Mouse (Mus musculus) lung, embryonic 16.5 days (tissue): ENCODE results near the gene Wnt10b. TPM values are rescaled to one million over a fixed set of nuclear protein-coding genes. Genes with fewer than 3 reads are reported as not detected.

Experiments
- ATAC-seq: fragments of 200-750 bp; cut with Nextera tagmentation; 2 replicates; pipeline ENCODE4 v1.8.0; 2017; ENCODE audit warnings: low read depth, mild to moderate bottlenecking, moderate library complexity
- H3K27ac ChIP-seq: fragments of 300-500 bp; sonication (generic); 2 replicates; pipeline ENCODE4 v1.5.1; 2014; ENCODE audit warnings: mild to moderate bottlenecking, control low read depth, low read length
- H3K27me3 ChIP-seq: fragments of 300-500 bp; sonication (generic); 2 replicates; pipeline ENCODE4 v1.6.1; 2014; ENCODE audit warnings: low read depth, low read length, mixed read lengths; ENCODE audit not compliant: control insufficient read depth, insufficient read depth
- H3K36me3 ChIP-seq: fragments of 300-500 bp; sonication (generic); 2 replicates; pipeline ENCODE4 v1.6.1; 2014; ENCODE audit warnings: low read length; ENCODE audit not compliant: control insufficient read depth, insufficient read depth
- H3K4me1 ChIP-seq: fragments of 300-500 bp; sonication (generic); replicated peaks from 2 replicates; pipeline ENCODE4 v1.6.1; 2014; ENCODE audit warnings: low read length, mixed read lengths; ENCODE audit not compliant: control insufficient read depth, insufficient read depth
- H3K4me2 ChIP-seq: fragments of 300-500 bp; sonication (generic); 2 replicates; pipeline ENCODE4 v1.6.1; 2014; ENCODE audit warnings: low read depth, low read length, control low read depth
- H3K4me3 ChIP-seq: fragments of 300-500 bp; sonication (generic); 2 replicates; pipeline ENCODE4 v1.5.1; 2014; ENCODE audit warnings: mild to moderate bottlenecking, low read length, control low read depth
- H3K9ac ChIP-seq: fragments of 300-500 bp; sonication (generic); 2 replicates; pipeline ENCODE4 v1.6.1; 2014; ENCODE audit warnings: low read length, control low read depth
- H3K9me3 ChIP-seq: fragments of 300-500 bp; sonication (generic); 2 replicates; pipeline ENCODE4 v1.6.1; 2016; ENCODE audit warnings: low read length; ENCODE audit not compliant: control insufficient read depth
- WGBS: fragments of 180-500 bp; shearing (Covaris S2); extraction: QIAGEN DNeasy Blood & Tissue Kit; methylation state at CpG from one replicate; pipeline ENCODE4 v1.1.7; 2014; 5-methylcytosine and 5-hydroxymethylcytosine counted together
- polyA plus RNA-seq: library from polyadenylated mRNA; unstranded; fragments of >200 nt; fragmentation: Nextera tagmentation; extraction: Ambion mirVana; gene quantifications from 2 replicates; pipeline ENCODE4 v1.2.1, GENCODE M21; 2015

The Wnt10b gene
- polyA plus RNA-seq, 1 experiment from 2014 or later = 0.13 TPM

DNA sequence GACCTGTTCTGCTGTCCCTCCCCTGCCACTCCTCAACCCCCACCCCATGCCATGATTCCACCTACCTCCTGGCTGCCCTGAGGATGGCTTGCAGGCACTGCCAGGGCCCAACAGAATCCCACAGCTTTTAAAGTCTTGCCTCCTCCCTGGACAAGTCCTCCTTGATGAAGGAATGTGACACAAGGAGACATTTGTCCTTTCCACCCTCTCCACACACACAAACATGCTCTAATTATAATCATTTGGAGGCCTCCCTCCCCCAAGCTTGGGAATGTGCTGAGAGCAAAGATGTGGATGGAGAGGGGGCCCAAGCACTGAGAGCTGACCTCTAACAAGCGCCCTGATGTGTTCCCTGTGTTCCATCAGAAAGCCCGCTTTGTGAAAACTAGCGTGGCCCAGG is 31.4 kb upstream of the Wnt10b start, which contains the start of gene Ddn:
Gene Ddn (minus strand): TSS at position 101 of the 400 bp plus-strand sequence.
- Histone ChIP-seq H3K36me3 (peaks cover 16% of the 10 kb centered on the region), H3K4me1 (peaks cover 29% of the 10 kb centered on the region), H3K27me3 (peaks cover 58% of the 10 kb centered on the region), H3K4me3 (no peak within 1 kb of the TSS; the same call in 1 of the 2 replicates), H3K27ac (no peak within 1 kb of the TSS), H3K4me2 (peak within 1 kb of the TSS; percentile 82; the same call in 1 of the 2 replicates), H3K9ac (peak within 1 kb of the TSS; percentile 59; the same call in 1 of the 2 replicates), H3K9me3 (no peaks in the 10 kb centered on the region)
- ATAC-seq = no peak
- WGBS = 45% methylated on average over 3 of the region's 3 CpGs

DNA sequence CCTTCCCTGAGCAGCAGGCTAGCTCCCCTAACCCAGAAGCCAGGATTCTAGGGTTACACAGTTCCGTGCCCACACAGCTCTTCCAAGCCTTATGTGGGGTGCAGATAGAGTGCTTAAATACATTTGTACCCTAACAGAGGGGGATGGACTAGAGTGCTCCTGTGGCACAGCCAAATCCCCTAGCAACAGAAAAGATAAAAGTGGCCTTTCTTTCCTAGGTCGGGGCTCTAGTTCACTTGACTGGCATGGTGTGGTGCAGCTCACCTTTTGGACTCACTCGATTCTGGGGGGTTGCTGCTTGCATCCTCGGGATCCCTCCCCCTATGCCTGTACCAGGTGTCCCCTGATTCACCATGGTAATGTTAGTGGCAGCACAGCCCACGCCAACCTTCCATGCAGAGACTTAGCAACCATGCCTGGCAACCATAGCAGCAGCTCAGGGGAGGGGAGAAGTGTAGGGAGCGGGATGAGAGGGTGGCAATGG is 30.7 kb upstream of the Wnt10b start:
- Histone ChIP-seq H3K9ac (peak overlapping the region; percentile 59; the same call in 1 of the 2 replicates), H3K9me3 (no peaks in the 10 kb centered on the region), H3K4me3 (no peak overlapping the region; the same call in 1 of the 2 replicates), H3K27me3 (peaks cover 65% of the 10 kb centered on the region), H3K4me2 (no peak overlapping the region), H3K36me3 (peaks cover 15% of the 10 kb centered on the region), H3K27ac (no peak overlapping the region), H3K4me1 (peaks cover 29% of the 10 kb centered on the region)
- no peak for ATAC-seq
- WGBS = 12% methylated on average over 6 of the region's 6 CpGs

DNA sequence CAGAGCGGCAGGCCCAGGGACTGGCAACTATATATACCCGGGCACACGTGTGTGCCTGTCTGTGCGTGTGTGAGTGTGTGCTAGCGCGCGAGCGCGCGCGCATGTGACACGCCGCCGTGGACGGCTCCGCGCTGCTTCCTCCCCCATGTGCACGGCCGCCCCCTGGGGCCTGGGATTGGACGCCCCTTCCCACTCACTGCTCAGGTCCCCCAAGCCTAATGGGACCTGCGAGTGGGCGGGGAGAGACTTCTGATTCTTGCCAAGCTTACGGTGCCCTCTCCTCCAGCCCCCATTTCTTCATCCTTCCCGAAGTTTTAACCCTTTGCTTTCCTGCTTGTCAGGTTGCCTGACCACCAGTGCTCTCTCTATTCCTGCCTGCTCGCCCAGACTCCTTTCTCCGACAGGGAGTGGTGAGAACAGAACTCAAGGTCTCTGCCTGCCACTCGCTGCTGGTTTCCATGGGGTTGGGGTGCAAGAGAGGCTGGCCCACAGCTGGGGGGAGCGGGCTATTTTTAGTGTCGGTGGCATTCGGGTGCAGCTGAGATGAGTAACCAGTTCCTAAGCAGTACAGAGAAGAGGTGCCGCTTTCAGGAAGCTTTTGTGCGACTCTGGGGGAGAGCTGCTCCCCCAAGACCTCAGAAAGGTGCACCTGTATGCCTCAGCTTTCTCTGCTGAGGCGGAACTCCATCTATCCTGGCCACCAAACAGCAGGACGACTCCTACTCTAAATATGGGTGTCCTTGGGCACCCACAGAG is 30.1 kb upstream of the Wnt10b start:
- Histone ChIP-seq H3K4me3 (peak overlapping the region; percentile 47), H3K4me1 (peaks cover 29% of the 10 kb centered on the region), H3K4me2 (peak overlapping the region; percentile 82), H3K27me3 (peaks cover 71% of the 10 kb centered on the region), H3K9ac (peak overlapping the region; percentile 59), H3K9me3 (no peaks in the 10 kb centered on the region), H3K36me3 (peaks cover 13% of the 10 kb centered on the region), H3K27ac (no peak overlapping the region)
- ATAC-seq = peak; percentile 16; the same call in 1 of the 2 replicates
- 2% methylated on average over 29 of the region's 34 CpGs for WGBS

DNA sequence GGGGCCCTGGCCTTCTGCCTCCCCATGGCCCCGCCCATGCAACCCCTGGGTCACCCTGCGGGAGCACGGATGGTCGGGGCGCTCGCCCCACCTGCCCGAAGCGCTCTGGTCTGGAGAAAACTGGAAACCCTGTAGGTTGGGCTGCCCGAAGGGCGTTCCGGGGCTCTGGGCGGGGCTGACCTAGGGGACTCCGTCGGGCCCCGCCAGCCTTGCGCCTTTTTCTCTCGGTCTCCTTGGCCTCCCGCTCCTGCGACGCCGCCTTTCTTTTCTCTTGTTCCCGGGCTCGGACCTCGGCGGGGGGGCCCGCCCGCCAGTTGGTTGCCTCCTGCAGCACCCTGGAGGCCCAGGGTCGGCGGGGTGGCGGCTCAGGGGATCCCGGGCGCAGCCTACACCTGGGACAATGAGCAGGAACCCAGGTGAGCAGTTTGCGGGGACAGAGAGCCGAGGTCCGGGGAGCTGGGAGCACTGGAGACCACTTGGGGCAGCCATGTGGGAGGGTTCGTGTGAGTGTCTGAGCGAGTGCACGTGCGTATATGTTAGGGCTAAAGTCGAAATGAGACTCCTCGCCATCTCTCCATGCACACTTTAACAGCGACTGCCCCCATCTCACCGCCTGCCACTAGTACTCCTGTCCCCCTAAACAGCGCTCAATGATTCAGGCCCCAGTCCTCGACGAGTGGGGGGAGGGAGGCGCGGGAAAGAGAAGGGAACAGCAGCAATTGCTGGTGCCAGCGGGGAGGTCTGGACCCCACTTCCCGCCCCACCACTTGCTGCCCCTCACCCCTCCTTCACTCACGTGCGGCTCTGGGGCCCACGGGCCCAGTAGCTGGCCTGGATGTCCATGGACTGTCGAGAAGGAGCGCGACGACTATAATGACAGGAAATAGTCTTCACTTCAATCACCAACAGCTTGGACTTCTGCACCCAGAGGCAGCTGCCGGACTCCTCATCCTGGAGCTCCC is 29.1 kb upstream of the Wnt10b start:
- H3K27me3 ChIP-seq = peaks cover 80% of the 10 kb centered on the region
- H3K4me3 ChIP-seq = peak overlapping the region; percentile 47
- H3K4me1 ChIP-seq = peaks cover 29% of the 10 kb centered on the region
- peak; percentile 29; the same call in 1 of the 2 replicates for ATAC-seq
- 2% methylated on average over 58 of the region's 58 CpGs for WGBS
- H3K4me2 ChIP-seq = peak overlapping the region; percentile 82
- peak overlapping the region; percentile 48; the same call in 1 of the 2 replicates for H3K9ac ChIP-seq
- peaks cover 4% of the 10 kb centered on the region; the same call in 1 of the 2 replicates for H3K36me3 ChIP-seq
- H3K9me3 ChIP-seq = no peaks in the 10 kb centered on the region
- no peak overlapping the region for H3K27ac ChIP-seq

DNA sequence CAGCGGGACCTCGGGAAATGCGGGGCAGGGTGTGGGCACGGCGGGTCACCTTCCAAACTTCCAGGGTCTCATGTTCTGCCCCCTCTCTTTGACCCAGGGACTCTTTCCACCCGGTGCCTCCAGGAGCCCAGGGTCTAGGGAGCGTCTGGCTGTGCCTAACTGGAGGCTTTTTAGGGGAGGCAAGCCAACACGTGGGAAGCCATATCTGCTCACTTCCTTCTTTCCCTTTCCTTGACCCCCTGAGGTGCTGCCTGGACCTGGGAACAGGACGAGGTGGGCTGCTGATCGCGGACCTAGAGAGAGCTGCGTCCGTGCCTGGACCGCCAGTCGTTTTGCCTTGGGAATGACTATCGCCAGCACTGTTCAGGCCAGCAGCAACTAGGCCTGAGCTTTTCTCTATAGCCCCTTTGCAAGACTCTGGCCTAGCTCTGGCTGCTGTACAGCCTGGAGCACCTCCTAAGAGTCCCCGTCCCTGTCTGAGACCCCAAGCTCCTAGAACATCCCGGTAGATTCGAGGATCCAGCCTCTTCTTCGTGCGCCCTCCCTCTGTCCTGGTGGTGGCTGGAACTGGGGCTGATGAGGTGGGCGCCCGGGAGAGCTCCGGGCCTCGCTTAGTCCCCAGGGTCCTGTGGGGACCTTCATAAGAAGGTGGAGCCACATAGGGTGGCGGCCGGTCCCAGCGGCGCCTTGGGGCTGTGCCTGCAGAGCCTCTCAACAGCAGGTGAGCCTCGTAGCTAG is 28.3 kb upstream of the Wnt10b start:
- Histone ChIP-seq H3K27ac (no peak overlapping the region), H3K9ac (peak overlapping the region; percentile 48; the same call in 1 of the 2 replicates), H3K4me2 (peak overlapping the region; percentile 82), H3K36me3 (peaks cover 4% of the 10 kb centered on the region; the same call in 1 of the 2 replicates), H3K4me3 (peak overlapping the region; percentile 47), H3K4me1 (peaks cover 29% of the 10 kb centered on the region), H3K27me3 (peaks cover 87% of the 10 kb centered on the region), H3K9me3 (no peaks in the 10 kb centered on the region)
- 16% methylated on average over 30 of the region's 30 CpGs for WGBS
- 0 out of 2 replicates have a peak, but pooled peaks have one; percentile 3 for ATAC-seq

DNA sequence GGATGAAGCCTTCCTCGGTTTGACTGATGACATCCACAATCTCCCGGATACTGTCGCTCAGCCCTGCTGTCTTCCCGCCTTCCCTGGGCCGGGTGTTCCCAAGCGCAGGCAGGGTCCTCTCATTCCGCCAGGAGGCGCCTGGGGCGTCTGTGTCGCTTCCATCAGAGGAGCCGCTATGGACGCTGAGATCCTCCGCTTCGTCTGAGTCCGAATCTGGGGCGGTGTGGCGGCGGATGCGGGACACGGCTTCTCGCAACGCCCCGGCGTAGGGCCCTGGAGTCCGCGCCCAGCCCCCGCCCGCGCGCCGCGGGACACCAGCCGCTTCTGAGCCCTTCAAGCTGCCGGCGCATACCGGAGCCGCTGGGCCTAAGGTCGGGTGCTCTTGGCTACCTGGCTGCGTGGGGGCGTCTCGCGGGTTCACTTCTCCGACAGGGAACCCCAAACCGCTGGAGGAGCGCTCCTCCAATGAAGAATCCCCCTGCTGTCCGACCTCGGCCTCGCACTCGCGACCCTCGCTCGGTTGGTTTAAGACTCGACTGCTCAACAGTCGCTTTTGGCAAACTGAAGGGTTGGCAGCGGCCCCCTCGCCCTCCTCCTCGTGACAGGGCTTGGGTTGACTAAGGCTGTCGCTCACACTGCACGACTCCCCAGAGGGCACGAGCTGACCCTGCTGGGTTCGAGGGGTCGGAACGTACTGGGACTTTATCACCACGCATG is 27.5 kb upstream of the Wnt10b start:
- Histone ChIP-seq H3K27ac (no peak overlapping the region), H3K9me3 (no peaks in the 10 kb centered on the region), H3K4me1 (peaks cover 29% of the 10 kb centered on the region), H3K4me3 (peak overlapping the region; percentile 55), H3K9ac (peak overlapping the region; percentile 63), H3K4me2 (peak overlapping the region; percentile 93), H3K36me3 (no peaks in the 10 kb centered on the region), H3K27me3 (peaks cover 93% of the 10 kb centered on the region)
- WGBS = 1% methylated on average over 64 of the region's 64 CpGs
- peak; percentile 57; the same call in 1 of the 2 replicates for ATAC-seq

DNA sequence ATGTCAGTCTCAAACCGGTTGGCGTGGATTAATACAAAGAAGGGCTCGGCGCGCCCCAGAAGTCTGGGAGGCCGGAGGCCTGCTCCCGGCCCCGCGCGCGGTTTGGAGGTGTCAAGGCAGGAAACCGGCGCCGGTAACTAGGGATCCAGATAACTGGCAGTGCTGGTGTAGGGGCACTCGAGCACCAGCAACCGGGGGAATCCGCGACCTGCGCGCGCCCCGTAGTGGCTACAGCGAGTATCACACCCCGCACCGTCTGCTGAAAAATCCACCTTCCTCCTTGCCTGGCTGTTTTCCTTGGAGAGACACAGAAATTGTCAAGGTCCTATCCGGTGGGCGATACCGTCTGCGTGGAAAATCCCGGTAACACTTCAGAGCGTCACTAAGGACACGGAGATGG is 26.1 kb upstream of the Wnt10b start:
- ATAC-seq = 0 out of 2 replicates have a peak, but pooled peaks have one; percentile 25
- H3K9me3 ChIP-seq = no peaks in the 10 kb centered on the region
- H3K36me3 ChIP-seq = no peaks in the 10 kb centered on the region
- under 1% methylated on average over 32 of the region's 32 CpGs for WGBS
- peaks cover 29% of the 10 kb centered on the region for H3K4me1 ChIP-seq
- H3K9ac ChIP-seq = no peak overlapping the region
- peaks cover 95% of the 10 kb centered on the region for H3K27me3 ChIP-seq
- H3K4me3 ChIP-seq = 0 out of 2 replicates have a peak overlapping the region, but pooled peaks have one; percentile 4
- no peak overlapping the region for H3K27ac ChIP-seq
- peak overlapping the region; percentile 38; the same call in 1 of the 2 replicates for H3K4me2 ChIP-seq

DNA sequence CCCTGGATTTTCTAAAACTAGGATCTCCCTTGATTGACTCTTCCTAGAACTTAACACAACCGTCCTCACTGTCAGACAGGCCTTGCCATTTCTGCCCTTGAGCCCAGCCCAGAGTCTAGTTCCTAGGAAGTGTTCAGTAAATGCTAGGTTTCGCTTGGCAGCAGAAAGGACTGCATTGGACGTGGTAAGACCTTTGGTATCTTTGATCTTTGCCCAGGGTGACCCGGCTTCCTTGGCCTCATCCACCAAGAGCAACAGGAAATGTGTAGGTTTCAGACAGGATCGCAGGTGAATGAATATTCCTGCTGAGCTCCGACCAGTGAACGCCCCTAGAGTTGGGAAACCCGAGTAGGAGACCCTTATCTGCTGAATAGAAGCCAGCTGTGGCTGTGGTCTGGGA is 25.0 kb upstream of the Wnt10b start:
- no peak overlapping the region for H3K4me3 ChIP-seq
- H3K27ac ChIP-seq = no peak overlapping the region
- ATAC-seq = no peak
- H3K36me3 ChIP-seq = no peaks in the 10 kb centered on the region
- H3K4me1 ChIP-seq = peaks cover 23% of the 10 kb centered on the region
- H3K9me3 ChIP-seq = no peaks in the 10 kb centered on the region
- no peak overlapping the region for H3K9ac ChIP-seq
- 5% methylated on average over 8 of the region's 8 CpGs for WGBS
- H3K4me2 ChIP-seq = no peak overlapping the region
- peaks cover 95% of the 10 kb centered on the region for H3K27me3 ChIP-seq
